Mouse (Mus musculus) intestine, embryonic 16.5 days (tissue): ENCODE measurements at regions not wholly inside any gene's neighbourhood (a gene's known extent, or its start where the extent isn't known, plus 50 kb on each side); places are given as distances from the start of the nearest gene placed in this dataset.

Source experiments
- ATAC-seq: fragments of 200-750 bp; cut with Nextera tagmentation; 2 replicates; pipeline ENCODE4 v1.8.0; 2017; ENCODE audit warnings: moderate TSS enrichment, moderate library complexity
- H3K27ac ChIP-seq: fragments of 300-500 bp; sonication (generic); 2 replicates; pipeline ENCODE4 v1.5.1; 2014; ENCODE audit warnings: mild to moderate bottlenecking, low read length
- H3K27me3 ChIP-seq: fragments of 300-500 bp; sonication (generic); replicated peaks from 2 replicates; pipeline ENCODE4 v1.6.1; 2014; ENCODE audit warnings: low read length, control low read depth, mixed read lengths; ENCODE audit not compliant: control insufficient read depth, insufficient read depth
- H3K36me3 ChIP-seq: fragments of 300-500 bp; sonication (generic); 2 replicates; pipeline ENCODE4 v1.6.1; 2014; ENCODE audit warnings: low read length, control low read depth; ENCODE audit not compliant: control insufficient read depth, insufficient read depth
- H3K4me1 ChIP-seq: fragments of 300-500 bp; sonication (generic); 2 replicates; pipeline ENCODE4 v1.6.1; 2014; ENCODE audit warnings: low read length, control low read depth, mixed read lengths; ENCODE audit not compliant: control insufficient read depth, insufficient read depth
- H3K4me2 ChIP-seq: fragments of 300-500 bp; sonication (generic); 2 replicates; pipeline ENCODE4 v1.6.1; 2014; ENCODE audit warnings: low read depth, low read length, control low read depth
- H3K4me3 ChIP-seq: fragments of 300-500 bp; sonication (generic); 2 replicates; pipeline ENCODE4 v1.5.1; 2014; ENCODE audit warnings: mild to moderate bottlenecking, low read length
- H3K9ac ChIP-seq: fragments of 300-500 bp; sonication (generic); 2 replicates; pipeline ENCODE4 v1.6.1; 2014; ENCODE audit warnings: low read depth, low read length
- H3K9me3 ChIP-seq: fragments of 300-500 bp; sonication (generic); 2 replicates; pipeline ENCODE4 v1.6.1; 2016; ENCODE audit warnings: low read length, control low read depth; ENCODE audit not compliant: control insufficient read depth
- WGBS: fragments of 180-500 bp; shearing (Covaris S2); extraction: QIAGEN DNeasy Blood & Tissue Kit; methylation state at CpG from one replicate; pipeline ENCODE4 v1.1.7; 2014; 5-methylcytosine and 5-hydroxymethylcytosine counted together

- WGBS: 60% methylated on average over 5 of the region's 5 CpGs
- no peak overlapping the region for H3K9ac ChIP-seq
- peaks cover 8% of the 10 kb centered on the region; the same call in 1 of the 2 replicates for H3K4me1 ChIP-seq
- H3K27ac ChIP-seq: no peak overlapping the region
- no peak overlapping the region for H3K4me2 ChIP-seq
- no peak for ATAC-seq
- H3K9me3 ChIP-seq: no peaks in the 10 kb centered on the region
- no peaks in the 10 kb centered on the region for H3K27me3 ChIP-seq
- no peak overlapping the region for H3K4me3 ChIP-seq
- H3K36me3 ChIP-seq: no peaks in the 10 kb centered on the region
These were observed 228.3 kb downstream of the Ktn1 start for GRCm38 (mm10) chr14:47876585-47876984.

DNA sequence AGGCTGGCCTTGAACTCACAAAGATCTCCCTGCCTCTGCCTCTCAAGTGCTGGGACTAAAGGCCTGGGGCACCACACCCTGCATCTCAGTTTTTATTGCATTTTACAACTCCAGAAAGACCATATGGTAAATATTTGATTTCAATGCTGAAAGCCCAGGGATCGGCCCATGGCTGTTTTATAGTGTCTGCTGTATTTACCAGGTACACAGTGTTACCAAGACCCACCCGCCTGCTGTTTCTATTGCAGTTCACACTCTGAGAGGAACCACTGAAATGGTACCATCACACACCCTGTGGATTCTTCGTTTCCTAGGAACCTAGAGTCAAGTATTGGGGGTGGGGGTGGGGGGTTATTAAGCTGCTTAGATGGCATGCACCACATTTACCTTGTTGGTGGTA, 228.9 kb downstream of the Ktn1 start:
- H3K9ac ChIP-seq: no peak overlapping the region

GRCm38 (mm10) chr14:47877771-47878443, 229.7 kb downstream of the Ktn1 start:
- H3K4me3 ChIP-seq: no peak overlapping the region
- H3K36me3 ChIP-seq: no peaks in the 10 kb centered on the region
- H3K27me3 ChIP-seq: no peaks in the 10 kb centered on the region
- peaks cover 8% of the 10 kb centered on the region; the same call in 1 of the 2 replicates for H3K4me1 ChIP-seq
- H3K4me2 ChIP-seq: no peak overlapping the region
- no peak overlapping the region for H3K9ac ChIP-seq
- no peak overlapping the region for H3K27ac ChIP-seq
- 66% methylated on average over 5 of the region's 5 CpGs for WGBS
- ATAC-seq: no peak
- H3K9me3 ChIP-seq: no peaks in the 10 kb centered on the region

More for the DNA sequence above, 228.9 kb downstream of the Ktn1 start:
- no peak overlapping the region for H3K4me2 ChIP-seq
- 59% methylated on average over 3 of the region's 3 CpGs for WGBS
- peaks cover 8% of the 10 kb centered on the region; the same call in 1 of the 2 replicates for H3K4me1 ChIP-seq
- no peak overlapping the region for H3K4me3 ChIP-seq
- no peaks in the 10 kb centered on the region for H3K27me3 ChIP-seq
- no peaks in the 10 kb centered on the region for H3K36me3 ChIP-seq
- no peak overlapping the region for H3K27ac ChIP-seq
- ATAC-seq: peak; percentile 82
- no peaks in the 10 kb centered on the region for H3K9me3 ChIP-seq

- H3K27ac ChIP-seq: no peak overlapping the region
- H3K4me1 ChIP-seq: no peaks in the 10 kb centered on the region
- no peaks in the 10 kb centered on the region for H3K27me3 ChIP-seq
- H3K36me3 ChIP-seq: no peaks in the 10 kb centered on the region
- ATAC-seq: no peak
- no peak overlapping the region for H3K9ac ChIP-seq
- no peak overlapping the region for H3K4me2 ChIP-seq
- H3K4me3 ChIP-seq: no peak overlapping the region
- H3K9me3 ChIP-seq: no peaks in the 10 kb centered on the region
- 86% methylated on average over 3 of the region's 3 CpGs for WGBS
These were observed 235.3 kb upstream of the Peli2 start for GRCm38 (mm10) chr14:47885326-47885725.

- no peaks in the 10 kb centered on the region for H3K9me3 ChIP-seq
- 70% methylated on average over 9 of the region's 9 CpGs for WGBS
These were observed 230.1 kb upstream of the Peli2 start for GRCm38 (mm10) chr14:47890251-47891198.

DNA sequence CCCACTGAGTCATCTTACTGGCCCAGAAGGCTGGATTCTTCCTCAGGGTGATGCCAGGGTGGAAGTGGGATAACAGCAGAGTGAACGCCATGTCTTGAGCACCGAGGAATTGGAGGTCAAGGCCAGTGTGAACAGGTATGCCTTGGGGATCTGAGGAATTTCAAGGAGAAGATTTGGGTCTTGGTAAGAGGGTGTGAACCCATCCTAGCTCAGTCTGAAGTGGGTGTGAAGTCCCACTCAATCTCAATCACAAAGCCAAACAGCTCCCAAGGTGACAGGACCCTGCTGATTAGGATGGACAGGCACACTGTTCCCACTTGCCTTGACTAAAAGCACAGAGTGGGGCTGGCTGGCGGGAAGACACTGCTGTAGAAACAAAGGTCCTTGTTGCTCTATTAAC, 224.0 kb upstream of the Peli2 start:
- H3K36me3 ChIP-seq: no peaks in the 10 kb centered on the region
- no peak overlapping the region for H3K9ac ChIP-seq
- H3K27me3 ChIP-seq: no peaks in the 10 kb centered on the region
- H3K4me1 ChIP-seq: no peaks in the 10 kb centered on the region
- H3K27ac ChIP-seq: no peak overlapping the region
- ATAC-seq: no peak
- no peak overlapping the region for H3K4me3 ChIP-seq
- 83% methylated on average over 3 of the region's 3 CpGs for WGBS
- H3K9me3 ChIP-seq: no peaks in the 10 kb centered on the region
- H3K4me2 ChIP-seq: no peak overlapping the region

More at GRCm38 (mm10) chr14:47890251-47891198, 230.1 kb upstream of the Peli2 start:
- no peaks in the 10 kb centered on the region for H3K36me3 ChIP-seq
- H3K27me3 ChIP-seq: no peaks in the 10 kb centered on the region
- ATAC-seq: no peak
- no peak overlapping the region for H3K27ac ChIP-seq
- H3K9ac ChIP-seq: no peak overlapping the region
- no peak overlapping the region for H3K4me2 ChIP-seq
- no peaks in the 10 kb centered on the region for H3K4me1 ChIP-seq
- H3K4me3 ChIP-seq: no peak overlapping the region

GRCm38 (mm10) chr14:47897907-47898530, 222.6 kb upstream of the Peli2 start:
- Histone ChIP-seq H3K27me3 (no peaks in the 10 kb centered on the region), H3K4me2 (no peak overlapping the region), H3K4me3 (no peak overlapping the region), H3K4me1 (no peaks in the 10 kb centered on the region), H3K36me3 (no peaks in the 10 kb centered on the region), H3K9ac (no peak overlapping the region), H3K27ac (no peak overlapping the region), H3K9me3 (no peaks in the 10 kb centered on the region)
- no peak for ATAC-seq
- WGBS: 84% methylated on average over 5 of the region's 5 CpGs

- Histone ChIP-seq H3K36me3 (no peaks in the 10 kb centered on the region), H3K4me3 (no peak overlapping the region), H3K27ac (no peak overlapping the region), H3K9me3 (no peaks in the 10 kb centered on the region), H3K4me2 (no peak overlapping the region), H3K9ac (no peak overlapping the region), H3K4me1 (no peaks in the 10 kb centered on the region), H3K27me3 (no peaks in the 10 kb centered on the region)
- ATAC-seq: no peak
- 72% methylated on average over 4 of the region's 4 CpGs for WGBS
These were observed 222.0 kb upstream of the Peli2 start for GRCm38 (mm10) chr14:47898605-47899004.

DNA sequence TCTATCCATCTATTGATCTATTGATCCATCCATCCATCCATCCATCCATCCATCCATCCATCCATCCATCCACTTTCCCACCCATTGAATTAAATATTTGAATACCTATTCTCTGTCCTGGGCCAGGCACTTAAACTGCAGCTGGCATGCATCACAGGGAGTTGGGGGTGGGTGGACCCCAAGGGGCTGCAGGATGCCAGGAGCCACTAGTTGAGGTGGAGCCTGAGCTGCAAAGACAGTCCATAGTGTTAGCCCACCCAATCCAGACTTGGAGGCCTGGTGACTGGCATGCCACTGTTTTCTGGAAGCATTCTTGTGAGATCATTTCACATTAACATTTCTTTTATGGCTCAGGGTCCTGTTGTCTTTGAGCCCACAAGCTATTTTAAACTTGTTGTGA, 215.3 kb upstream of the Peli2 start:
- Histone ChIP-seq H3K9me3 (no peaks in the 10 kb centered on the region), H3K4me3 (no peak overlapping the region), H3K27me3 (no peaks in the 10 kb centered on the region), H3K4me1 (no peaks in the 10 kb centered on the region), H3K27ac (no peak overlapping the region), H3K36me3 (no peaks in the 10 kb centered on the region), H3K4me2 (no peak overlapping the region), H3K9ac (no peak overlapping the region)
- no peak for ATAC-seq
